Mouse (Mus musculus) left cerebral cortex, adult 2 months (tissue): ENCODE measurements around the gene Pla2g1b. TPM values are rescaled to one million over a fixed set of nuclear protein-coding genes. Genes with fewer than 3 reads are reported as not detected.

ENCODE experiments used
- DNase-seq, 2 experiments: peaks; one replicate each; pipeline ENCODE4 v3.0.0; 2021 to 2022; ENCODE audit warnings: low spot score in 2 of 2, mixed read lengths in 1 of 2; ENCODE audit errors: extremely low spot score in 1 of 2
- H3K27ac ChIP-seq: fragments of 200-600 bp; 2 replicates; pipeline ENCODE4 v1.8.1; 2022
- H3K4me3 ChIP-seq: fragments of 200-600 bp; 2 replicates; pipeline ENCODE4 v1.8.1; 2022
- CTCF ChIP-seq: fragments of 200-600 bp; IDR thresholded peaks from 2 replicates; pipeline ENCODE4 v1.8.1; 2022; ENCODE audit warnings: antibody characterized with exemption, mild to moderate bottlenecking, moderate library complexity
- intact Hi-C: fragments of 180-260 bp; cut with DNase I; formaldehyde crosslinking; loops from one replicate; pipeline ENCODE4 v1.15.1; 2025
- long read RNA-seq, 2 experiments: library from polyadenylated mRNA; stranded (forward); transcript quantifications; one replicate each; pipeline ENCODE4 v2.0.0; 2021; ENCODE audit warnings: borderline mapping rate in 2 of 2
- total RNA-seq, 2 experiments: library from RNA; stranded (reverse); gene quantifications; 2 replicates each; pipeline ENCODE4 v1.2.3; 2021

Gene Pla2g1b
- total RNA-seq = not detected
- long read RNA-seq, experiment 1 = 0 reads
- long read RNA-seq, experiment 2 = 0 reads

GRCm38 (mm10) chr5:115465642-115466420 is at the start of gene Pla2g1b:
Pla2g1b (plus strand) TSS chr5:115466262.
- no peak within 1 kb of the TSS for H3K4me3 ChIP-seq
- no peak for DNase-seq
- H3K27ac ChIP-seq = no peak within 1 kb of the TSS
- intact Hi-C loops = no loop called here
- peak; percentile 44 for TF ChIP-seq CTCF

GRCm38 (mm10) chr5:115428831-115429358 is 37.2 kb upstream of the Pla2g1b start:
- no peak for DNase-seq
- peak overlapping the region; percentile 50; the same call in 1 of the 2 replicates for H3K27ac ChIP-seq
- intact Hi-C loops = no loop called here
- H3K4me3 ChIP-seq = peak overlapping the region; percentile 56
- no peak for TF ChIP-seq CTCF

GRCm38 (mm10) chr5:115429359-115430186 is 36.5 kb upstream of the Pla2g1b start, which contains the start of gene Msi1:
Msi1 (plus strand) TSS chr5:115429599.
- DNase-seq = peak; percentile 38 to 44
- Histone ChIP-seq H3K4me3 (peak within 1 kb of the TSS; percentile 56), H3K27ac (peak within 1 kb of the TSS; percentile 50; the same call in 1 of the 2 replicates)
- no peak for TF ChIP-seq CTCF
- intact Hi-C loops = no loop called here

- no peak for DNase-seq
- Histone ChIP-seq H3K27ac (peak overlapping the region; percentile 50; the same call in 1 of the 2 replicates), H3K4me3 (peak overlapping the region; percentile 56)
- intact Hi-C loops = no loop called here
- TF ChIP-seq CTCF = no peak
Observed at GRCm38 (mm10) chr5:115430187-115430960, 35.7 kb upstream of the Pla2g1b start.

GRCm38 (mm10) chr5:115431061-115431897 is 34.8 kb upstream of the Pla2g1b start:
- Histone ChIP-seq H3K27ac (peak overlapping the region; percentile 50), H3K4me3 (peak overlapping the region; percentile 56)
- peak; percentile 61 for TF ChIP-seq CTCF
- peak in 1 of 2 experiments; percentile 39 for DNase-seq
- intact Hi-C loops = no loop called here

- intact Hi-C loops = no loop called here
- no peak for TF ChIP-seq CTCF
- Histone ChIP-seq H3K27ac (no peak overlapping the region), H3K4me3 (0 out of 2 replicates have a peak overlapping the region, but pooled peaks have one; percentile 3)
- no peak for DNase-seq
Observed at GRCm38 (mm10) chr5:115431898-115432259, 34.2 kb upstream of the Pla2g1b start.

- DNase-seq = no peak
- H3K4me3 ChIP-seq = no peak overlapping the region
- TF ChIP-seq CTCF = no peak
- H3K27ac ChIP-seq = no peak overlapping the region
- intact Hi-C loops = no loop called here
Observed at GRCm38 (mm10) chr5:115432395-115432794, 33.7 kb upstream of the Pla2g1b start.

GRCm38 (mm10) chr5:115433191-115433590 is 32.9 kb upstream of the Pla2g1b start:
- no peak for DNase-seq
- no peak for TF ChIP-seq CTCF
- no peak overlapping the region for H3K4me3 ChIP-seq
- no peak overlapping the region for H3K27ac ChIP-seq
- intact Hi-C loops = no loop called here

- TF ChIP-seq CTCF = no peak
- intact Hi-C loops = no loop called here
- Histone ChIP-seq H3K27ac (peak overlapping the region; percentile 95; the same call in 1 of the 2 replicates), H3K4me3 (no peak overlapping the region)
- DNase-seq = no peak
Observed at GRCm38 (mm10) chr5:115434280-115434852, 31.7 kb upstream of the Pla2g1b start.
